Mouse (Mus musculus) mesoderm, embryonic 11.5 days (tissue): ENCODE data around the gene Utrn.
A peak's percentile ranks its signal among the peaks of the same experiment; 100 is the strongest.

Experiments used
- DNase-seq: peaks from one replicate; pipeline ENCODE4 v3.0.0-alpha.2; 2012; ENCODE audit warnings: low read depth, low spot score

The Utrn gene

GRCm38 (mm10) chr10:12545440-12545839, 323.7 kb downstream of the Utrn start:
- DNase-seq = no peak

- DNase-seq = no peak
Observed at GRCm38 (mm10) chr10:12541757-12542156, 327.4 kb downstream of the Utrn start.

- no peak for DNase-seq
Observed at GRCm38 (mm10) chr10:12535272-12535671, 333.9 kb downstream of the Utrn start.

GRCm38 (mm10) chr10:12534801-12535200, 334.4 kb downstream of the Utrn start:
- no peak for DNase-seq

- DNase-seq = no peak
Observed at GRCm38 (mm10) chr10:12534301-12534700, 334.9 kb downstream of the Utrn start.

GRCm38 (mm10) chr10:12522078-12522477, 347.1 kb downstream of the Utrn start:
- DNase-seq = no peak

- no peak for DNase-seq
Observed at GRCm38 (mm10) chr10:12518162-12518561, 351.0 kb downstream of the Utrn start.

- DNase-seq = no peak
Observed at GRCm38 (mm10) chr10:12505568-12505967, 363.6 kb downstream of the Utrn start.

- DNase-seq = no peak
Observed at GRCm38 (mm10) chr10:12500489-12500888, 368.7 kb downstream of the Utrn start.

GRCm38 (mm10) chr10:12497555-12497954, 371.6 kb downstream of the Utrn start:
- DNase-seq = no peak

GRCm38 (mm10) chr10:12489551-12490177, 379.5 kb downstream of the Utrn start:
- DNase-seq = no peak

GRCm38 (mm10) chr10:12488518-12488917, 380.6 kb downstream of the Utrn start:
- DNase-seq = no peak

GRCm38 (mm10) chr10:12488117-12488516, 381.0 kb downstream of the Utrn start:
- DNase-seq = no peak

GRCm38 (mm10) chr10:12483494-12483893, 385.7 kb downstream of the Utrn start:
- DNase-seq = no peak

- no peak for DNase-seq
Observed at GRCm38 (mm10) chr10:12482975-12483374, 386.2 kb downstream of the Utrn start.

- no peak for DNase-seq
Observed at GRCm38 (mm10) chr10:12474850-12475621, 394.1 kb downstream of the Utrn start.

GRCm38 (mm10) chr10:12469391-12470057, 399.6 kb downstream of the Utrn start:
- no peak for DNase-seq

- DNase-seq = peak; percentile 29
Observed at GRCm38 (mm10) chr10:12467544-12467943, 401.6 kb downstream of the Utrn start.

GRCm38 (mm10) chr10:12460945-12461344, 408.2 kb downstream of the Utrn start:
- no peak for DNase-seq

GRCm38 (mm10) chr10:12456867-12457266, 412.3 kb downstream of the Utrn start:
- no peak for DNase-seq

GRCm38 (mm10) chr10:12452641-12453040, 416.5 kb downstream of the Utrn start:
- DNase-seq = no peak

- no peak for DNase-seq
Observed at GRCm38 (mm10) chr10:12444122-12444521, 425.0 kb downstream of the Utrn start.

- no peak for DNase-seq
Observed at GRCm38 (mm10) chr10:12433161-12433560, 436.0 kb downstream of the Utrn start.
